Mouse (Mus musculus): ENCODE measurements around the gene Tmem164. TPM values are rescaled to one million over a fixed set of nuclear protein-coding genes. Genes with fewer than 3 reads are reported as not detected.
"Not testable (repeated sequence)": the region's sequence is repeated elsewhere in the genome, so short reads cannot be mapped to it uniquely, and the experiment has no call there.

The Tmem164 gene
- 55.3 and 77.0 TPM in 2 replicates for polyA plus RNA-seq (2016; fragmentation: Nextera tagmentation; extraction: Ambion mirVana)

GRCm38 (mm10) chrX:142681056-142681615 is at the start of gene Tmem164:
Gene Tmem164, plus strand, starts transcription at chrX:142681406.
- Histone ChIP-seq H3K4me3 (peak within 1 kb of the TSS; percentile 65), H3K27ac (peak within 1 kb of the TSS; percentile 92), H3K9me3 (no peaks in the 10 kb centered on the region), H3K27me3 (ENCODE audit: insufficient read depth, poor library complexity, severe bottlenecking) (peaks cover 31% of the 10 kb centered on the region), H3K36me3 (no peaks in the 10 kb centered on the region), H3K4me1 (peaks cover 7% of the 10 kb centered on the region; the same call in 1 of the 2 replicates)
- 11% methylated on average over 30 of the region's 38 CpGs for WGBS
- peak; percentile 93 for DNase-seq (ENCODE audit: low spot score)

GRCm38 (mm10) chrX:142632990-142633389 is 48.2 kb upstream of the Tmem164 start:
- DNase-seq (ENCODE audit: low spot score); H3K36me3 ChIP-seq; H3K27ac ChIP-seq; H3K4me1 ChIP-seq; H3K9me3 ChIP-seq: not testable (repeated sequence)
- 27% methylated on average over 19 of the region's 19 CpGs for WGBS
- Histone ChIP-seq H3K4me3 (0 out of 2 replicates have a peak overlapping the region, but pooled peaks have one; percentile 24), H3K27me3 (ENCODE audit: insufficient read depth, poor library complexity, severe bottlenecking) (peaks cover 17% of the 10 kb centered on the region; the same call in 1 of the 2 replicates)

GRCm38 (mm10) chrX:142647202-142647601 is 34.0 kb upstream of the Tmem164 start:
- Histone ChIP-seq H3K27me3 (ENCODE audit: insufficient read depth, poor library complexity, severe bottlenecking) (no peaks in the 10 kb centered on the region), H3K4me1 (no peaks in the 10 kb centered on the region), H3K9me3 (no peaks in the 10 kb centered on the region), H3K36me3 (no peaks in the 10 kb centered on the region), H3K4me3 (no peak overlapping the region), H3K27ac (no peak overlapping the region)
- 57% methylated on average over 1 of the region's 1 CpGs for WGBS
- DNase-seq (ENCODE audit: low spot score): no peak

GRCm38 (mm10) chrX:142650117-142650764 is 31.0 kb upstream of the Tmem164 start:
- H3K4me3 ChIP-seq: no peak overlapping the region
- H3K27me3 ChIP-seq (ENCODE audit: insufficient read depth, poor library complexity, severe bottlenecking): no peaks in the 10 kb centered on the region
- H3K27ac ChIP-seq: no peak overlapping the region
- H3K4me1 ChIP-seq: no peaks in the 10 kb centered on the region
- WGBS: 70% methylated on average over 6 of the region's 6 CpGs
- no peaks in the 10 kb centered on the region for H3K36me3 ChIP-seq
- no peaks in the 10 kb centered on the region for H3K9me3 ChIP-seq
- no peak for DNase-seq (ENCODE audit: low spot score)

GRCm38 (mm10) chrX:142664704-142665422 is 16.3 kb upstream of the Tmem164 start:
- Histone ChIP-seq H3K9me3 (no peaks in the 10 kb centered on the region), H3K4me1 (no peaks in the 10 kb centered on the region), H3K4me3 (no peak overlapping the region), H3K27me3 (ENCODE audit: insufficient read depth, poor library complexity, severe bottlenecking) (peaks cover 12% of the 10 kb centered on the region; the same call in 1 of the 2 replicates), H3K36me3 (no peaks in the 10 kb centered on the region), H3K27ac (no peak overlapping the region)
- 62% methylated on average over 4 of the region's 4 CpGs for WGBS
- no peak for DNase-seq (ENCODE audit: low spot score)

GRCm38 (mm10) chrX:142665423-142665805 is 15.8 kb upstream of the Tmem164 start:
- Histone ChIP-seq H3K4me1 (no peaks in the 10 kb centered on the region), H3K36me3 (no peaks in the 10 kb centered on the region), H3K9me3 (no peaks in the 10 kb centered on the region), H3K27me3 (ENCODE audit: insufficient read depth, poor library complexity, severe bottlenecking) (peaks cover 14% of the 10 kb centered on the region; the same call in 1 of the 2 replicates), H3K27ac (no peak overlapping the region), H3K4me3 (no peak overlapping the region)
- no peak for DNase-seq (ENCODE audit: low spot score)

- H3K27me3 ChIP-seq (ENCODE audit: insufficient read depth, poor library complexity, severe bottlenecking): peaks cover 9% of the 10 kb centered on the region; the same call in 1 of the 2 replicates
- DNase-seq (ENCODE audit: low spot score): no peak
- no peaks in the 10 kb centered on the region for H3K36me3 ChIP-seq
- H3K4me1 ChIP-seq: no peaks in the 10 kb centered on the region
- WGBS: 67% methylated on average over 9 of the region's 9 CpGs
- no peak overlapping the region for H3K27ac ChIP-seq
- no peak overlapping the region for H3K4me3 ChIP-seq
- H3K9me3 ChIP-seq: no peaks in the 10 kb centered on the region
Observed at GRCm38 (mm10) chrX:142669312-142670091, 11.7 kb upstream of the Tmem164 start.

GRCm38 (mm10) chrX:142670121-142670520 is 11.1 kb upstream of the Tmem164 start:
- H3K36me3 ChIP-seq: no peaks in the 10 kb centered on the region
- WGBS: 61% methylated on average over 3 of the region's 3 CpGs
- no peaks in the 10 kb centered on the region for H3K4me1 ChIP-seq
- DNase-seq (ENCODE audit: low spot score): no peak
- H3K4me3 ChIP-seq: no peak overlapping the region
- H3K9me3 ChIP-seq: no peaks in the 10 kb centered on the region
- H3K27ac ChIP-seq: no peak overlapping the region
- H3K27me3 ChIP-seq (ENCODE audit: insufficient read depth, poor library complexity, severe bottlenecking): peaks cover 9% of the 10 kb centered on the region; the same call in 1 of the 2 replicates

- no peaks in the 10 kb centered on the region for H3K9me3 ChIP-seq
- H3K4me3 ChIP-seq: no peak overlapping the region
- H3K36me3 ChIP-seq: no peaks in the 10 kb centered on the region
- H3K4me1 ChIP-seq: no peaks in the 10 kb centered on the region
- peaks cover 9% of the 10 kb centered on the region; the same call in 1 of the 2 replicates for H3K27me3 ChIP-seq (ENCODE audit: insufficient read depth, poor library complexity, severe bottlenecking)
- DNase-seq (ENCODE audit: low spot score): no peak
- H3K27ac ChIP-seq: no peak overlapping the region
- 88% methylated on average over 1 of the region's 1 CpGs for WGBS
Observed at GRCm38 (mm10) chrX:142671141-142671540, 10.1 kb upstream of the Tmem164 start.

- DNase-seq (ENCODE audit: low spot score): no peak
- 85% methylated on average over 1 of the region's 1 CpGs for WGBS
- H3K4me1 ChIP-seq: no peaks in the 10 kb centered on the region
- H3K36me3 ChIP-seq: no peaks in the 10 kb centered on the region
- no peak overlapping the region for H3K27ac ChIP-seq
- peaks cover 9% of the 10 kb centered on the region; the same call in 1 of the 2 replicates for H3K27me3 ChIP-seq (ENCODE audit: insufficient read depth, poor library complexity, severe bottlenecking)
- no peaks in the 10 kb centered on the region for H3K9me3 ChIP-seq
- H3K4me3 ChIP-seq: no peak overlapping the region
Observed at GRCm38 (mm10) chrX:142672701-142673100, 8.5 kb upstream of the Tmem164 start.

- 49% methylated on average over 2 of the region's 3 CpGs for WGBS
- H3K4me3 ChIP-seq: no peak overlapping the region
- H3K9me3 ChIP-seq: no peaks in the 10 kb centered on the region
- no peak for DNase-seq (ENCODE audit: low spot score)
- H3K27ac ChIP-seq: no peak overlapping the region
- no peaks in the 10 kb centered on the region for H3K36me3 ChIP-seq
- H3K27me3 ChIP-seq (ENCODE audit: insufficient read depth, poor library complexity, severe bottlenecking): peaks cover 19% of the 10 kb centered on the region
- 0 out of 2 replicates have a peak, but pooled peaks cover 4% of the 10 kb centered on the region for H3K4me1 ChIP-seq
Observed at GRCm38 (mm10) chrX:142677193-142677592, 4.0 kb upstream of the Tmem164 start.

Data from heart, embryonic 10.5 days (tissue).